Comparison of ENCODE assay signal across 14 mouse cellular contexts in genomic region chr2:64462466-64463114, GRCm38 (mm10).
DNase-seq lines count a peak whose midpoint lies in the region; ATAC-seq lines count a peak whose summit lies in the region.
"Had no signal": no experiment of that assay in that cellular context is flagged by ENCODE, and none has a peak within 500 bp of the region (broad histone marks: within the 10 kb centered on the region; RNA-seq: fewer than 3 reads in every experiment).

No protein-coding gene starts in this region.

- no peak overlapping the region for H3K27ac ChIP-seq in limb, embryonic 11.5 days (replicated peaks; ENCODE audit: low read depth, low read length)
- no peak overlapping the region for H3K27ac ChIP-seq in limb, embryonic 10.5 days
- no peak overlapping the region for H3K27ac ChIP-seq in forebrain, embryonic 16.5 days (ENCODE audit: low read length)
- H3K27ac ChIP-seq in neural tube, embryonic 14.5 days (ENCODE audit: low read depth, low read length): no peak overlapping the region
- H3K27ac ChIP-seq: left cerebral cortex, adult 2 months had no signal

- ATAC-seq in limb, embryonic 11.5 days (ENCODE audit: insufficient number of reproducible peaks, low FRiP score, low TSS enrichment, low read depth): peak; percentile 63; the same call in 1 of the 2 replicates
- peak; percentile 72 for ATAC-seq in forebrain, embryonic 16.5 days
- ATAC-seq in neural tube, embryonic 14.5 days (ENCODE audit: low read depth): peak; percentile 86

- H3K4me2 ChIP-seq in limb, embryonic 11.5 days (ENCODE audit: low read depth, severe bottlenecking): no peak overlapping the region
- H3K4me2 ChIP-seq in forebrain, embryonic 16.5 days (ENCODE audit: low read length): no peak overlapping the region
- H3K4me2 ChIP-seq in neural tube, embryonic 14.5 days (ENCODE audit: low read depth, low read length): no peak overlapping the region
- H3K4me2 ChIP-seq: heart, embryonic 12.5 days had no signal

- H3K27me3 ChIP-seq in limb, embryonic 11.5 days (ENCODE audit: control insufficient read depth, insufficient read depth, low read length): no peaks in the 10 kb centered on the region
- H3K27me3 ChIP-seq in limb, embryonic 10.5 days (ENCODE audit: low read depth, poor library complexity, severe bottlenecking): no peaks in the 10 kb centered on the region
- H3K27me3 ChIP-seq in forebrain, embryonic 16.5 days (replicated peaks; ENCODE audit: control insufficient read depth, insufficient read depth, low read length): peaks cover 19% of the 10 kb centered on the region
- no peaks in the 10 kb centered on the region for H3K27me3 ChIP-seq in neural tube, embryonic 14.5 days (ENCODE audit: control insufficient read depth, insufficient read depth, low read length)
- H3K27me3 ChIP-seq: heart, embryonic 12.5 days had no signal

- no peaks in the 10 kb centered on the region for H3K36me3 ChIP-seq in limb, embryonic 11.5 days (ENCODE audit: control insufficient read depth, insufficient read depth, low read length)
- no peaks in the 10 kb centered on the region for H3K36me3 ChIP-seq in limb, embryonic 10.5 days
- no peaks in the 10 kb centered on the region for H3K36me3 ChIP-seq in forebrain, embryonic 16.5 days (ENCODE audit: control insufficient read depth, insufficient read depth)
- no peaks in the 10 kb centered on the region for H3K36me3 ChIP-seq in neural tube, embryonic 14.5 days (ENCODE audit: control insufficient read depth, insufficient read depth, low read length)
- H3K36me3 ChIP-seq: heart, embryonic 12.5 days had no signal

- no peaks in the 10 kb centered on the region for H3K4me1 ChIP-seq in limb, embryonic 11.5 days (ENCODE audit: control insufficient read depth, insufficient read depth, low read length)
- H3K4me1 ChIP-seq in limb, embryonic 10.5 days: peaks cover 4% of the 10 kb centered on the region
- no peaks in the 10 kb centered on the region for H3K4me1 ChIP-seq in forebrain, embryonic 16.5 days (replicated peaks; ENCODE audit: control insufficient read depth, insufficient read depth, low read length)
- peaks cover 3% of the 10 kb centered on the region; the same call in 1 of the 2 replicates for H3K4me1 ChIP-seq in neural tube, embryonic 14.5 days (ENCODE audit: control insufficient read depth, insufficient read depth, low read length)
- H3K4me1 ChIP-seq: heart, embryonic 12.5 days had no signal

- H3K4me3 ChIP-seq in limb, embryonic 11.5 days (ENCODE audit: low read depth, low read length): no peak overlapping the region
- no peak overlapping the region for H3K4me3 ChIP-seq in limb, embryonic 10.5 days
- no peak overlapping the region for H3K4me3 ChIP-seq in forebrain, embryonic 16.5 days (replicated peaks; ENCODE audit: low read length)
- no peak overlapping the region for H3K4me3 ChIP-seq in neural tube, embryonic 14.5 days (ENCODE audit: low read depth, low read length)
- H3K4me3 ChIP-seq: heart, embryonic 12.5 days; left cerebral cortex, adult 2 months had no signal

- H3K9ac ChIP-seq in limb, embryonic 11.5 days (ENCODE audit: low read length): no peak overlapping the region
- H3K9ac ChIP-seq in forebrain, embryonic 16.5 days (replicated peaks; ENCODE audit: low read depth, low read length): no peak overlapping the region
- H3K9ac ChIP-seq in neural tube, embryonic 14.5 days (replicated peaks; ENCODE audit: low read depth, low read length): no peak overlapping the region
- H3K9ac ChIP-seq: heart, embryonic 12.5 days had no signal

- no peaks in the 10 kb centered on the region for H3K9me3 ChIP-seq in limb, embryonic 11.5 days (ENCODE audit: control insufficient read depth, low read length)
- H3K9me3 ChIP-seq in limb, embryonic 10.5 days (replicated peaks): no peaks in the 10 kb centered on the region
- H3K9me3 ChIP-seq in forebrain, embryonic 16.5 days (ENCODE audit: control insufficient read depth, low read length): no peaks in the 10 kb centered on the region
- no peaks in the 10 kb centered on the region for H3K9me3 ChIP-seq in neural tube, embryonic 14.5 days (ENCODE audit: control insufficient read depth, low read length)
- H3K9me3 ChIP-seq: heart, embryonic 12.5 days had no signal

- DNase-seq in limb, embryonic 11.5 days (ENCODE audit: low spot score): no peak
- no peak for DNase-seq in limb, embryonic 10.5 days (ENCODE audit: low spot score)
- DNase-seq in brain, embryonic 18.5 days (ENCODE audit: low read depth, low spot score): peak; percentile 16
- no peak for DNase-seq in spleen, adult 18-20 months
- no peak for DNase-seq in cerebellum, postnatal 4 days (ENCODE audit: low spot score in 2 of 2)
- DNase-seq: cerebellum, adult 11-12 months; embryo, embryonic 11 days; gastrocnemius, postnatal 14 days; heart, postnatal 4 days; right cerebral cortex, postnatal 25 days had no signal

- 59% methylated on average over 8 of the region's 8 CpGs for WGBS in limb, embryonic 11.5 days
- WGBS in limb, embryonic 10.5 days: 81% methylated on average over 8 of the region's 8 CpGs
- WGBS in forebrain, embryonic 16.5 days: 29% methylated on average over 8 of the region's 8 CpGs
- 29% methylated on average over 8 of the region's 8 CpGs for WGBS in neural tube, embryonic 14.5 days
